Mouse (Mus musculus) cerebellum, adult 2 months (tissue): ENCODE data around the gene Plekhb1.
A peak's percentile ranks its signal among the peaks of the same experiment; 100 is the strongest.

ENCODE experiments used
- CTCF ChIP-seq: fragments of 200-500 bp; IDR thresholded peaks from 2 replicates; pipeline ENCODE4 v1.5.1; 2011; ENCODE audit warnings: low read depth, mild to moderate bottlenecking, control low read depth, low read length, moderate library complexity, borderline replicate concordance; ENCODE audit not compliant: insufficient read depth
- POLR2A ChIP-seq: fragments of 200-500 bp; IDR thresholded peaks from 2 replicates; pipeline ENCODE4 v1.6.1; 2011; ENCODE audit warnings: low read length, control low read depth, borderline replicate concordance; ENCODE audit not compliant: insufficient read depth

DNA sequence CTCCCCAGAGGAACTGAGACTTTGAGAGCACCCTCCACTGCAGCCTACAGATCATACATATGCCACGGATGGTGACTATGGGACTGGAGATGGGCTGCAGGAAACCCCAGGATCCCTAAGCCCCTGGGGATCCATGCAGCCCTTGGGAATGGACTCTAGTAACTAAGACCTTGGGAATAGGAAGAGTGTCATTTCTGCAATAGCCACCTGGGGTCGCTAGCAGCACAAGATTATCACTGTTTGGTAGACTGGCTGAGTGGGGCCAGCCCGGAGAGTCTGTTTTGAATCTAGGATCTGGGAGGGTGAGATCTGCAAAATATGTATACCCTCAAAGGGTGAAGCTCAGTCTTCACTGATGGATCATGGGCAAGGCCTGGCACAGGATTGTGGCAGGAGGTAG lies 17.1 kb downstream of the Plekhb1 start:
- TF ChIP-seq POLR2A (no peak), CTCF (peak; percentile 57; the same call in 1 of the 2 replicates)
